Mouse (Mus musculus) heart, postnatal 0 days (tissue): ENCODE data around the gene Cytl1.

Experiments
- CTCF ChIP-seq: IDR thresholded peaks from 2 replicates; pipeline ENCODE4 v1.5.1; 2016; ENCODE audit warnings: antibody characterized with exemption, control low read depth, low read depth
- EP300 ChIP-seq: IDR thresholded peaks from 2 replicates; pipeline ENCODE4 v1.6.1; 2016; ENCODE audit warnings: antibody characterized with exemption, low read depth

DNA sequence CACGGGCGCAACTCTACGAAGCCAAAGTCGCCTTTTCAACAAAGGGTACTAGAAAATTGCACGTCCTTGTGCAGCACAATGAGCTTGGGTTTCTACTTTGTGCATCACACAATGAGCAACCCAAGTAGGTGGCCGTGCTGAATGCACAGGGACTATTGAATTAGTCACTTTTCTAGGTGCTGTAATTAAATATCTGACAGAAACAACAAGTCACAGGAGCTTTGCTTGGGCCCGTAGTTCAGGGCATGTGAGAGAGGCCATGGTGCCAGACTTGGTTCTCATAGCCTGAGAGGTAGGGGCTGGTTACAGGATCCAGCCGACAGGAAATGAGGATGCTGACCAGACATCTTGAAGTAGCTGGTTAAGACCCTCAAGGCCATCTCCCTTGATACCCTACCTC is 30.5 kb downstream of the Cytl1 start:
- TF ChIP-seq CTCF (no peak), EP300 (no peak)
